Mouse (Mus musculus): Measurements from ENCODE around the gene Klb.

Gene Klb

DNA sequence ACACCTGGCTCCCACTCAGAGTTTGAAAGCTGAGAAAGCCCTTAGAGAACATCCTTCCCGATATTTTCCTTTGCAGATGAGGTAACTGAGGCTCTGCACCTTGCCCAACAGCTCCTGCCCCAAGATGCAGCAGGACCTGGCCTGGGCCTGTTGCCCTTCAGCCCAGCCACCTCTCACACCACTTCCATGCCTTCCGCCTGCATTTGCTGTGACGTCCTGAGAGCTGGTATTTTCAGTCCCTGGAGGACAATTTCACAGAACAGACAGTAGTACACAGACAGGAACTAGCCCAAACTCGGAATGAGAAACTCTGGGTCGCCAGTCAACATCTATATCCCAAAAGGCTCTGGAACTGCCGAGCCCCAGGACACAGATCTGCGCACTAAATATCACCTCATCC, 26.6 kb downstream of the Klb start:
- DNase-seq (ENCODE audit: low spot score), result no peak

DNA sequence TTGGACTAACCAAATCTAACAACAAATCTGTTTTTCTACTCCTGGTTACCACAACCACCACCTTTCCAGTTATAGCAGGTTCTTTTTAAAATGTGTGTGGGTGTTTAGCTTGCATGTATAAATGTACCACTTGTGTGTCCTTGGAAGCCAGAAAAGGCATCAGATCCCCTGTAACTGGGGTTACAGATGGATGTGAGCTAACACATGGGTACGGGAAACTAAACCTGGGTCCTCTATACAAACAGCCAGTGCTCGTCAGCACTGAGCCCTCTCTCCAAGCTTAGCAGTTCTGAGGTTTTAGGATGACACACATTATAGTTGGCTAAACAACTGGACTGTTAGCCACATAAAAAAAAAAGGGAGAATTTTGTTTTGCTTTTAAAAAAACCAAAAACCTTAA, 37.6 kb downstream of the Klb start:
- DNase-seq (ENCODE audit: low spot score), result no peak

DNA sequence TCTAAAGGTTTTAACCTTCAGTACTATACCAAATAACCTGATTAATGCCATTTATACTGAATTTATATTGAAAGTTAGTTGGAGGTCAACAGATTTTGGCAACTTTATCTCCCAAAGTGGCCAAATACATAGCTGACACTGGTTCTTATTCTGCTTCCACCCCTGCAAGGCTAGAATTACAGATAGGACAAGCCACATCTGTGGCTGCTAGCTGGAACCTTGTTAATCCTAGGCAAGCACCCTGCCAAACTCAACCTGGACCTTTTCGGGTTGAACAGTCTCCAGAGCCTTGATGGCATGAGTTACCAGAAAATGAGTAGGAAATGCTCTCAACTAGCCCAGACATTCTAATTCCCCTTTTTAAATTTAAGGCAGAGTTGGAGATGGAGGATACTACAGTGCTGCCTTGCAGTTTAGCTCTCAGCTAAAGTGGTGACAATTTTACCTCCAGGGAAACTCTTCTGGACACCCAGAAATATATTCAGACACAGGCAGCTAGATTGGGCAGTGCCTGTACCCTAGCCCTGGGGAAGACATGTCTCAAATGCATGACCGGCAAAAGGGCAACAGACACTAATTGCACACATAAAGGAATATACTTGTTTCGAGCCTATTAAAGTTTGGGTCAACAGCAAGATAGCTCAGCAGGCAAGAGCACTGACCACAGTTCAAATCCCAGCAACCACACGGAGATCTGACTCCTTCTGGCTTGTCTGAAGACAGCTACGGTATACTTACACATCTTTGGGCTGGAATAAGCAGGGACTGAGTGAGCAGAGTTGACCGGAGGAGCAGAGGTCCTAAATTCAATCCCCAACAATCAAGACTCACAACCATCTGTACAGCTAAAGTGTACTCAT, 39.1 kb downstream of the Klb start:
- DNase-seq (ENCODE audit: low spot score), result no peak

DNA sequence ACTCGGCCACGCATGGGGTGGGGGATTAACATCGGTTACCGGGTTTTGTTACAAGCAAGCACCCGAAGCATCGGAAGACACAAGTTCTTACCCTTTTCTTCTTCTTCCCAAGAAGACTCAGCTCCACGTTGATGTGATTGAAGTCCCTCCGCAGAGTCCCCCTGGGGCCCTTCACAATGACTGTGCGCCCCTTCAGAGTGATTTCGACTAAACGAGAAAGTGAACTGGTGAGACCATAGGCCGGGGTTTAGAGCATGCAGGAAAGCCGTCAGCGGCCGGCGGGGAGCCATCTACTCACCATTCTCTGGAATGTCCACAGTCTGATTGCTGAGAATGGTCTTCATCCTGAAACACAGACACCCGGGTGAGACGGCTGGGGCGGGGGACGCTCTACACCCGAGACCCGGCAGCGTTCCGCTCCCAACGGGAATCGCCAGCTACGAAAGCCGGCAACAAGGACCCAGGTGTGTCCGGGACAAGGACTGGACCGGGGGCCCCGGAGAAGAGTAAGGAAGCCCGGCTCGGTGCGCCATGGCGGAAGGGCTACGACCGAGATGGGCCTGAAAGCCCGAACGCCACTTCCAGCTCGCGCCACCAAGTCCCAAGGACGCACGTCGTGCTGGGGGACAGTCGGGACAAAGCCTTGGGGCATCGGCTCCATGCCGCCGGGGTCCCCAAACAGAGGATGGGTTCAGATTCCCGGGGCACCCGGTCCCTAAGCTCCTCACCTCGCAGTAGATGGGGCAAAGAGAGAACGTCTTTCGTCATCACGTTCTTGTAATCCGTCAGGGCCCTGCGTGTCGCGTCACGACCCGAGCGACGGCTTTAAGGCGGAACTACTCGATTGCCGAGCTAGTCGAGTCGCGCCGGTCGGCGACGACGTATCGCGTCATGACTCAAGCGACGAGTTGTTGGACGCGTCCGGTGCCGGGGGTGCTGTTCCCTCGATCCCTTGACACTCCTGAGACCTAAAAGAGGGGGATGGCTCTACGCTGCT, 42.8 kb downstream of the Klb start, which contains the start of the genes Rpl9 and Lias:
Gene Rpl9 (minus strand): TSS at position 797 of the 997 bp plus-strand sequence.
Gene Lias (plus strand): TSS at position 850 of the 997 bp plus-strand sequence.
- DNase-seq (ENCODE audit: low spot score), result peak; percentile 98

DNA sequence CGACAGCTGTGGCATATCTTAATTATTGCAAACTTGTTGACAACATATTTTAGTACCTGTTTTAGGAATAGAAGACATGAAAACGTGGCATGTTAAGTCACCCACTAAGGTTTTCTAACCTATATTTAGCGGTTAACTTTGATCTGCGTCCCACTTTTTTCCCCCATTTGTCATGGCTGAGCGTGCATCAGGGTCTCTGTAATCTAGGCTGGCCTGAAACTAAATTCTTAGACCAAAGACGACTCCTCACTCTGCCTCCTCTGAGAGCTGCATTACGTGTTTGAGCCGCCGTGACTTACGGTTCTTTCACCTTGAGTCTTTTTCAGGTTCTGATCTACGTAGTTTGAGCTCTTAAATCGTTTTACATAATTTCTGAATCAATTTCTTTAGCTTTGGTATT, 43.6 kb downstream of the Klb start:
- DNase-seq (ENCODE audit: low spot score), result peak; percentile 40

DNA sequence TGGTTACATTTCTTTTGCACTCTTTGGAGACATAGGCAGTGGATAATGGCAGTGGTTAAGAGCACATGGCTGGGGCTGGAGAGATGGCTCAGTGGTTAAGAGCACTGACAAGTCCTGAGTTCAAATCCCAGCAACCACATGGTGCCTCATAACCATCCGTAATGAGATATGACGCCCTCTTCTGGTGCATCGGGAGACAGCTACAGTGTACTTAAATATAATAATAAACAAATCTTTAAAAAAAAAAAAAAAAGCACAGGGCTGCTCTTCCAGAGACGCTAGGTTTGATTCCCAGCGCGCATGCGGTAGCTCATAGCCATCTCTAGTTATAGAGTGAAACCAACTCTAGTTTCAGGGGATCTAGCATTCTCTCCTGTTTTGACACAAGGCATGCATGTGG, 46.3 kb downstream of the Klb start:
- no peak for DNase-seq (ENCODE audit: low spot score)

DNA sequence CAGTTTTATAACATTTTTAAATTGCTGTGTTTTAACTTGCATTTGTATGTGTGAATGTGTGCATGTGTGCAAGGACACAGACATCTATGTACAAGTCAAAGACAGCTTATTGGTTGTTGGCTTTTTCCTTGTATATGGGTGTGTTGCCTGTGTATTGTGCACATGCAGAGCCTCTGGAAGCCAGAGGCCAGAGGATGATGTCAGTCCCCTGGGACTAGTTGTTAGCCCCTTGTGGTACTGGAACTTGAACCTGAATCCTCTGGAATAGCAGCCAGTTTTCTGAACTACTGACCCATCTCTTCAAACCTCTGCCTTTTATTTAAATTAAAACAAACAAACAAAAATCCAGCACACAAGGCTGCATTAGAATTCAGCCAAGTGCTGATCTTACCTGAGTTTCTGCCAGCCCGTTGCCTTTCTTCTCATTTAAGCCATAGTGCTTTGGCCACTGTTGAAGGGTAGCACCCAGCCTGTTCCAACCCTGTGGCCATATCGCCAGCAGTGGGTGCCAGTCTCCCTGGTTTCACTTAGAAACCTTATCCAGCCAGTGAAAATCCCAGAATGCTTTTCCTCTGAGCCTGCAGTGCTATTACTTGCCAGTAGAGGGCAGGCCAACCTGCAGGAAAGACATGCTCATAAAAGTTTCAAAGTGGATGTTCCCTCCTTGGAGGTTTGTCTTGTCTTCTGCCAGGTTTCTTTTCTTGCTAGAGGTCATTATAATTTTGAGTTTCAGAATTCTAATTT, 53.3 kb downstream of the Klb start:
- peak; percentile 77 for DNase-seq (ENCODE audit: low spot score)

DNA sequence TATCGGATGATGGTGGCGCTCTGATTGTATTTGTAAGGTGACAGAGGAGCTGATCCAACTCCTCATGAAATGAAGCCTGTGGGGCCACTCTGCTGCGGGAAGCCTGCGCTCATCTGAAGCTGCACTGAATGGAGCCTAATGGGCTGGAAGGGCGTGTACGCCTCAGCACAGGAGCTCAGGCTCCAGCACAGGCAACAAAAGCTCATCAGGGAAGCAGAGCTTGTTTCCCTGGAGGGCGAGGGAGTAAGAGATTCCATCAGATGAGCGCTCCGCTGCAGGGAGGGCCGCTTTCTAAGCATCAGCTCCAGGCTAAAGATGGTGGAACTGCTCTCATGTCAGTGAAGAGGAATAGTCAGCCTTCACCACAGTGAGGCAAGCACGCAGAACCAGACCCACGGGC, 59.9 kb downstream of the Klb start:
- no peak for DNase-seq (ENCODE audit: low spot score)

DNA sequence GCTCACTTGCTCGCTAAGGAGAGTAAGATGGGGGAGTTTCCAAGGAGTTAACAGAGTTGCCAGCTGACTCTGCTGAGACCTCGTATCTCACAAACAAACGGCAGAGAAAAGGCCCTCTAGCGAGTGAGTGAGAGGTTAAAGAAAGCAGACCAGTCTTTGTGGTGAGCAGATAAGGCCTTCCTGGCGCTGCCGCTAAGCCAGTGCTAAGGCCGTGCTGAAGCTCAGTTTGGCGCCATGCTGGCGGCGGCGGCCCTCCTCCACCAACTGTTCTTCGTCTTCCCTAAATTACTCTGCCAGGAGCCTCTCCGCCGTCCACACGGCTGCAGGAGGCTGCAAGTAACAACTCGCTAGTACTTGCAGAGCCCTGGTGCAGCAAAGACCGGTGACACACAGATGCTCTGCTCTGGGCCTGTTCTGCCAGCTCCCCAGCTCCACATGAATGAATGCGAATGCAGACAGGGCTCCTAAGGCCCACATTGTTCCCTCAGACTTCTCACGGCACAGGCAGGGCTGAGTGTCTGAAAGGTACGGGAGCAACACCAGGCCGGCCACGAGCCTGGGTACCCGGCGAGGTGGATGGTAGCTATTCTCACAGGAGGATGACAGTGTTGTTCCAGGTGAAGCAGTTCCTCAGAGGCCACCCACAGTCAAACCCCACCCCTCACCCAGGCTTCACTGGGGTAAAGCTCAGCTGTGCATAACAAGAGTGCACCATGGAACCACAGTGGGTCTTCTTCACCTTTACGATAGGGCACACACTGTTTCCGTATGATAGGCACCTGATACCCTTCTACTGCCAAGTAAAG, 67.7 kb downstream of the Klb start:
- DNase-seq (ENCODE audit: low spot score), result no peak

DNA sequence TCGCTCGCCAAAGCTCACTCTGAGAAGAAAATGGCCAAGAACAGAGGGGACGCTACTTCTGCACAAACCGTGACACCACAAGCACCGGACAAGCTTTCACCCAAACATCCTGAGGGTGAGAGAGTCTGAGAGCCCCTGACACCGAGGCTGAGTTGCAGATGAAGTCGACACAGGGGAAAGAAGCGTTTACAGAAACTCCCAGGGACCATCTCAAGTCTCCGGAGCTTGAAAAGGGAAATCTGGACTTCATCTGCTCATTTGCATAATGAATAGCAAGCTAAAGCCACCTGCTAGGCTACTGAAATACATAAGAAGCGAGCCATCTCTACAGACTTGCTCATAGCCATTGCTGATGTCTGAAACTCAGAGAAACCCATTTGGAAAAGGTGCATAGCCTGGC, 71.0 kb downstream of the Klb start:
- no peak for DNase-seq (ENCODE audit: low spot score)

DNA sequence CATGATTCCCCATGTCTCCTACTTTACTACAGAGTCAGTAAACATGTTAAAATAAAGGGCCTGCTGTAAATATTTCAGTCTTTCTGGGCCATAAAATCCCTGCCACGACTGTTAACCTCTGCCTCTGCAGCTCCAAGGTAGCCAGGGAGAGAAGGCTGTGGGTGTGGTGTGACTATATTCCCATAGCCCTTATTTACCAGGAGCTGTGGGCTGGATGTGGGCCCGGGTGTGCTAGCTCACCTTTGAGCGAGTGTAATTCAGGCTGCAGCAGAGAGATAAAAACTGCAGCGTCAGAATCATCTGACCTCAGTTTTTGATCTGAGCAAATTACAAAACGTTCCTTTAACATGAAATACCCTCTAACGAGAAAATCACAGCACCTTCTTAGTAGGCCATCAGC, 72.7 kb downstream of the Klb start:
- DNase-seq (ENCODE audit: low spot score), result no peak

DNA sequence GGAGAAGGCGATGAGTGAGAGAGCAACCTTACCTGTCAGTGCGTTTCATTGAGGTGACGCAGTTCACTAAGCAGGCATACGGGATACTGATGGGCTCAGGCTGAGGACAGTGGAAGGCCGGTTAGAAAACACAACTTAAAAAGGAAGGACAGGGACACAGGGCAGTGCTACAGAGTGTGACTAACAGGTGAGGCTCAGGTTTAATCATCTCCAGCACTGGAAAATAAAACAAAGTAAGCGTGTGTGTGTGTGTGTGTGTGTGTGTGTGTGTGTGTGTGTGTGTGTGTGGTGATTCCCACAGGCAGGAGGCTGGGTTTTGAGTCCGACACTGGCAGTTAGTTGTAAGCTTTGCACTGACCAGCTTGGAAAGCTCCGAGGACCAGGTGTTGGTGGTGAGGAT, 74.7 kb downstream of the Klb start:
- no peak for DNase-seq (ENCODE audit: low spot score)

DNA sequence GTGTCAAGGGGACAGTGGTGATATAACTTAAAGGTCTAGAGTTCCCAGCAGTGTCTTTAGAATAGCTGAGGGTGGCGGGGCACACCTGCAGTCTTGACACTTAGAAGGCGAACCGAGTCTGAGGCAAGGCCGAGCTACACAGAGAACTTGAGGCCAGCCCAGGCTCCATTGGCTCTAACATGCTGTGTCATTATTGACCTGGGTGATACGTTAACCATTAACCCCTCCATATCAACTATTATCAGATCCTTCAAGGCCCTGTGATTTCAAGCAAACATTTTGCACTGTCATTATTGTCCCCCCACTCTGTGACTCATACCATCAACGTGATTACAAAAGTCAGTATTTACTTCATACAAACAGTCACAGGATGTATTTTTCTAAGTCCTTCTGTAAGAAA, 76.1 kb downstream of the Klb start:
- no peak for DNase-seq (ENCODE audit: low spot score)

DNA sequence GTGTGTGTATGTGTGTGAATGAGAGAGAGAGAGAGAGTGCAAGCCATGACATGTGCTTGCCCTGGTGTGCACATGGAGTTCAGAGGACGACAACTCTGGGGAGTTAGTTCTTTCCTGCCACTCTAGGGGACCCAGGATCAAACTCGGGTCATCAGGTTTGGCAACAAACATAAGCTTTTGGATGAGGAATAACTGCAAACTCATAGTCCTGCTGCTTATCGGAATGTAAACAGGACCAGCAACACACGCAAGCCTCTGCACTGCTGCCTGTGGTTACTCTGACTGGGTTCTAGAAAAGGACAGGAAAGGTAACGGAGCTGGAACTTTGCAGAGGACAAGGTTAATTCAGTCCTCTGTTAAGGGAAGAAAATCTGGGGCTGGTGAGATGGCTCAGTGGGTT, 77.1 kb downstream of the Klb start:
- no peak for DNase-seq (ENCODE audit: low spot score)

DNA sequence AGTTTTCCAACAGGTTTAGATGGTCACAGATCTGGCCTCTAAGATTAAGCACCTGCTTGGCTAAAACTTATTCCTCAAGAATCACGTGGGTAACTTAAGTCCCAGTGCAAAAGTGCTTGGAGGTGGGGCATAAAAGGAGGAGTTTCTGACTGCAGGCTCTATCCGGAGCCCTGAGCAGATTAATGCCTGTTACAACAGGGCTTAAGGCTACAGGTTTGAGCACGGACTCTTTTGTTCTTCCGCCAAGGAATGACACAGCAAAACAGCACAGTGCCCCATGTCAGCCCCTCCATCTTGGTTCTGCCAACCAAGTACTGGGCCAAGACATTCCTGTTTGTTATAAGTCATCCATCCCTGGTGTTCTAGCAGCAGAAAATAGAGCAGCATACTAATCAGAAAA, 80.2 kb downstream of the Klb start:
- DNase-seq (ENCODE audit: low spot score), result no peak

DNA sequence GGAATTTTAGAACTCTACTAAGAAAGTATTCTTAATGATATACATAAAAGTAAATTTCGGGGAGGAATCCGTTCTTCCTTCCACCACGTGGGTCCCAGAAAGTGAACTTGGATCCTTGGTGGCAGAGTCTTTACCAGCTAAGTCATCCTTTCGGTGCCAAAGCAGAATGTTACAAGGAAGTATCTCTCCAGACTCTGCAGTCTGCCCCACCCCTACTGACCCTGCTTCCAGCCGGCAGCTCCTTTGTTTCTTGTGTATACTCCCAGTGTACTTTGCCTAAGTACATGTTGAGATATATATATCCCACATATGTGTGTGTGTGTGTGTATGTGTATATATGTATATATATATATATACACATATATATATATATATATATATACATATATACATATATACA, 81.3 kb downstream of the Klb start:
- no peak for DNase-seq (ENCODE audit: low spot score)

All from T-cell, adult 2 months (primary cell).